Mouse (Mus musculus): ENCODE data around the gene Gstp1.

Gstp1 gene

GRCm38 (mm10) chr19:4000119-4000900, 37.5 kb downstream of the Gstp1 start, which contains the start of the genes Nudt8 and Gm49405:
Gene Nudt8, plus strand, starts transcription at chr19:4000580.
Gene Gm49405, plus strand, starts transcription at chr19:4000626.
- peak; percentile 99 for DNase-seq

- peak; percentile 16 for DNase-seq
Observed at GRCm38 (mm10) chr19:3999121-3999730, 38.6 kb downstream of the Gstp1 start.

- no peak for DNase-seq
Observed at GRCm38 (mm10) chr19:3998335-3998734, 39.5 kb downstream of the Gstp1 start.

- peak; percentile 15 for DNase-seq
Observed at GRCm38 (mm10) chr19:3997231-3997630, 40.6 kb downstream of the Gstp1 start.

GRCm38 (mm10) chr19:3996747-3997146, 41.0 kb downstream of the Gstp1 start:
- peak; percentile 28 for DNase-seq

GRCm38 (mm10) chr19:3996106-3996505, 41.7 kb downstream of the Gstp1 start:
- no peak for DNase-seq

GRCm38 (mm10) chr19:3995505-3995904, 42.3 kb downstream of the Gstp1 start:
- DNase-seq: no peak

- no peak for DNase-seq
Observed at GRCm38 (mm10) chr19:3994932-3995331, 42.9 kb downstream of the Gstp1 start.

GRCm38 (mm10) chr19:3992416-3992815, 45.4 kb downstream of the Gstp1 start, which contains the start of gene Tbx10:
Gene Tbx10, plus strand, starts transcription at chr19:3992752.
- peak; percentile 20 for DNase-seq

- peak; percentile 17 for DNase-seq
Observed at GRCm38 (mm10) chr19:3991966-3992365, 45.8 kb downstream of the Gstp1 start.

GRCm38 (mm10) chr19:3991562-3991961, 46.2 kb downstream of the Gstp1 start:
- peak; percentile 29 for DNase-seq

GRCm38 (mm10) chr19:3990804-3991203, 47.0 kb downstream of the Gstp1 start:
- DNase-seq: peak; percentile 16

GRCm38 (mm10) chr19:3988750-3989149, 49.0 kb downstream of the Gstp1 start:
- peak; percentile 14 for DNase-seq

- peak; percentile 18 for DNase-seq
Observed at GRCm38 (mm10) chr19:3988066-3988465, 49.7 kb downstream of the Gstp1 start.

GRCm38 (mm10) chr19:3986334-3986733, 51.5 kb downstream of the Gstp1 start, which contains the start of gene Acy3:
Gene Acy3, plus strand, starts transcription at chr19:3986570.
- peak; percentile 95 for DNase-seq

Data from kidney, adult 18-20 months (tissue).